Mouse (Mus musculus): ENCODE results near the gene Crybg1.

GRCm38 (mm10) chr10:44069131-44069530 is 79.5 kb downstream of the Crybg1 start:
- no peak for TF ChIP-seq ZNF384 (IDR thresholded peaks at IDR 0.05; ENCODE audit: low read depth, low read length)
- TF ChIP-seq HCFC1 (IDR thresholded peaks at IDR 0.05; ENCODE audit: borderline replicate concordance, insufficient read depth, low read length): no peak
- no peak for TF ChIP-seq CHD2 (IDR thresholded peaks at IDR 0.05; ENCODE audit: low read depth, low read length)
- no peak for TF ChIP-seq ZC3H11A (IDR thresholded peaks at IDR 0.05; ENCODE audit: borderline replicate concordance, low read depth, low read length)
- TF ChIP-seq MAFK (IDR thresholded peaks at IDR 0.05; ENCODE audit: insufficient read depth, low read depth, low read length): no peak
